Mouse (Mus musculus): ENCODE data around the gene Dpy30. TPM values are rescaled to one million over a fixed set of nuclear protein-coding genes. Genes with fewer than 3 reads are reported as not detected.
"Not testable (repeated sequence)": the region's sequence is repeated elsewhere in the genome, so short reads cannot be mapped to it uniquely, and the experiment has no call there.

The Dpy30 gene
- polyA plus RNA-seq, 1 experiment from 2014 or later = 282 TPM

DNA sequence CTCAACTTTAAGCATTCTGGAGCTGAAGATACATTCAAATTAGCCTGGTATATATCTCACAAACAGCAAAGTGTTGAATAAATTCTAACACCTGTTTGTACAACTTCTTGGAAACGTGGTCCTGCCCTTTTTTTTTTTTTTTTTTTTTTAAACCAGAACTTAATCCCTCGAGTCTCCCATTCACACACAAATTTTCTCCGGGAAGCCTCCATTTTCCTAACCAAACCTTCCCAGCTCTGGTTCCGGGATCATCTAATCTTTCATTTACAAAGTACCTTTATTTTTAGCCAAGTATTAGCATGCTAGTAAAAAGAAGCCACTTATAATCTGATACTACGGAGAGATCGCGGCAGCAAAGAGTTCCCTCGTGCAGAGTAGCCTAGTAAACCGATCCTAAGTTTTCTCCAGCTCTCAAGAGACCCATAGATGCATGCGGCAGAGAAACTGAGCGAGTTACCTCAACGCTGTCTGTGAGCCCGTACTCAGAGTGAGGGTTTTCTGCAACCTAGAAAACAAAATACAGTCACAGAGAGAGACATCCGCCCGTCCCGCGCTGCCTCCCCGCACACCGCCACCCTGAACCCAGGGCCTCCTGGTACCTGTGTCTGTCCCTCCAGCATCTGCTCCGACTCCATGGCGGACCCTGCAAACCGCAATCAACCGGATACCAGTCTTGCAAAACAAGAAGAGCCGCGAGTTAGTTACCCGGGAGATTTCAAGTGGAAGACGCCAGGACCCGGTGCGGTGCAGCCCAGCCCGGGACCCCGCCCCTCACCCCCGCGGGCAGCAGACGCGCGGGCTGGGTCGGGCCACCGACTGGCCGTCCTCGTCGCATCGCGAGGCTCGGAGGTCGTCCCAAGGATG lies 8.1 kb downstream of the Dpy30 start:
- H3K4me1 ChIP-seq (replicated peaks) = 0 out of 2 replicates have a peak, but pooled peaks cover 9% of the 10 kb centered on the region
- peak overlapping the region; percentile 78 for H3K9ac ChIP-seq
- peak; percentile 89 for ATAC-seq
- WGBS = under 1% methylated on average over 45 of the region's 45 CpGs
- H3K9me3 ChIP-seq = no peaks in the 10 kb centered on the region
- H3K4me3 ChIP-seq (replicated peaks) = peak overlapping the region; percentile 73
- H3K27me3 ChIP-seq (replicated peaks) = no peaks in the 10 kb centered on the region
- peak overlapping the region; percentile 89 for H3K27ac ChIP-seq
- H3K4me2 ChIP-seq (replicated peaks) = peak overlapping the region; percentile 62
- H3K36me3 ChIP-seq = no peaks in the 10 kb centered on the region

- WGBS = 93% methylated on average over 1 of the region's 1 CpGs
- H3K9me3 ChIP-seq = no peaks in the 10 kb centered on the region
- H3K9ac ChIP-seq = no peak overlapping the region
- H3K27ac ChIP-seq = no peak overlapping the region
- no peaks in the 10 kb centered on the region for H3K27me3 ChIP-seq (replicated peaks)
- H3K4me3 ChIP-seq (replicated peaks) = no peak overlapping the region
- H3K4me1 ChIP-seq (replicated peaks) = no peaks in the 10 kb centered on the region
- no peak for ATAC-seq
- H3K4me2 ChIP-seq (replicated peaks) = no peak overlapping the region
- peaks cover 3% of the 10 kb centered on the region; the same call in 1 of the 2 replicates for H3K36me3 ChIP-seq
Measured at GRCm38 (mm10) chr17:74306021-74306420, 17.7 kb downstream of the Dpy30 start.

- no peak overlapping the region for H3K4me3 ChIP-seq (replicated peaks)
- no peak overlapping the region for H3K4me2 ChIP-seq (replicated peaks)
- peaks cover 3% of the 10 kb centered on the region; the same call in 1 of the 2 replicates for H3K36me3 ChIP-seq
- no peaks in the 10 kb centered on the region for H3K9me3 ChIP-seq
- no peaks in the 10 kb centered on the region for H3K4me1 ChIP-seq (replicated peaks)
- no peak overlapping the region for H3K9ac ChIP-seq
- ATAC-seq = no peak
- no peaks in the 10 kb centered on the region for H3K27me3 ChIP-seq (replicated peaks)
- 90% methylated on average over 4 of the region's 4 CpGs for WGBS
- no peak overlapping the region for H3K27ac ChIP-seq
Measured at GRCm38 (mm10) chr17:74305616-74306015, 18.1 kb downstream of the Dpy30 start.

DNA sequence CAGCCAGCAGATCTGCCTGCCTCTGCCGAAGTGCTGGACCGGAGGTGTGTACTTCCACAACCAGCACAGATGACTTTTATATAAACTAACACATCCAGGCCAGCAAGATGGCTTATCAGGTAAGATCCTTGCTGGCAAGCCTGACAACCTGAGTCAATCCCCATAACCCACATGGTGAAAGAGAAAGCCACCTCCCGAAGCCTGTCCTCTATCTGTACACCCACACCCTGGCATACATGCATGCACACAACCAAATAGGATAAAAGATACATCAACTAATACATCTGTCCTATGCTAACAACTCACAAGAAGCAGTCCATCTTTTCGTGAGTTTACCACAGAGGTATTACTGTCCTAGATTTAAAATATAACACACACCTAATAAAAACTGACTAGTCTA lies 19.7 kb downstream of the Dpy30 start:
- WGBS = 91% methylated on average over 4 of the region's 4 CpGs
- Histone ChIP-seq H3K27ac (no peak overlapping the region), H3K4me1 (replicated peaks) (no peaks in the 10 kb centered on the region), H3K9ac (no peak overlapping the region), H3K27me3 (replicated peaks) (no peaks in the 10 kb centered on the region), H3K9me3 (no peaks in the 10 kb centered on the region), H3K4me2 (replicated peaks) (no peak overlapping the region), H3K4me3 (replicated peaks) (no peak overlapping the region), H3K36me3 (no peaks in the 10 kb centered on the region; the same call in 1 of the 2 replicates)
- ATAC-seq = no peak; the same call in 1 of the 2 replicates

DNA sequence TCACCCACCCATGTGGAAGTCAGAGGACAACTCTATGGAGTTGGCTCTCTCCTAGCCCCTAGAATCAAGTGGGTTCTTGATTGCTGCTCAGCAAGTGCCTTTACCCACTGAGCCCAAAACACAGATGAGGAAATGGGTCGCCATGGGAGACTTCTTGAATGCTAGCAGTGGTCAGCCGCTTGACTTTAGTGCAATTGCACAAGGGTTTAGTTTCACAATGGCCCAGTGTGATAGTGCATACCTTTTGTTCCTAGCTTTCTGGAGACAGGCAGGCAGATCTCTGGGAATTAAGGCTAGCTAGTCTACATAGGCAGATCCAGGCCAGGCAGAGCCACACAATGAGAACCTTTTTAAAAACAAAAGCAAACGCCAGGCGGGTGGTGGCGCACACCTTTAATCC lies 23.7 kb downstream of the Dpy30 start:
- H3K9ac ChIP-seq = no peak overlapping the region
- H3K9me3 ChIP-seq = no peaks in the 10 kb centered on the region
- H3K27ac ChIP-seq = no peak overlapping the region
- 88% methylated on average over 5 of the region's 5 CpGs for WGBS
- no peaks in the 10 kb centered on the region for H3K27me3 ChIP-seq (replicated peaks)
- H3K4me3 ChIP-seq (replicated peaks) = no peak overlapping the region
- peaks cover 3% of the 10 kb centered on the region; the same call in 1 of the 2 replicates for H3K36me3 ChIP-seq
- no peak for ATAC-seq
- no peak overlapping the region for H3K4me2 ChIP-seq (replicated peaks)
- H3K4me1 ChIP-seq (replicated peaks) = no peaks in the 10 kb centered on the region

DNA sequence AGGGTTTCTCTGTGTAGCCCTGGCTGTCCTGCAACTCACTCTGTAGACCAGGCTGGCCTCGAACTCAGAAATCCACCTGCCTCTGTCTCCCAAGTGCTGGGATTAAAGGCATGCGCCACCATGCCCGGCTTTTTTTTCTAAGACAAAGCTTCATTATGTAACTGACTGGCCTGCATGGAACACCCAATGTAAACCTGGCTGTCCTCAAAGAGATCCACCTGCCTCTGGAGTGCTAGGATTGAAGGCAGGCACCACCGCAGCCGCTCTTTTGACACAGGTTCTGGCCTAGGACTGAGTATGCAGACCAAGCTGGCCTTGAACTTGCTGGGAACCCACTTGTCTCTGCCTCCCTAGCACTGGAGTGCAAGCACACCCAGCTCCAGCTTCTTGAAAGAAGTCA lies 26.8 kb downstream of the Dpy30 start:
- not testable (repeated sequence) for H3K27me3 ChIP-seq (replicated peaks); H3K4me3 ChIP-seq (replicated peaks); H3K36me3 ChIP-seq; H3K27ac ChIP-seq; ATAC-seq; H3K9ac ChIP-seq; H3K4me1 ChIP-seq (replicated peaks); H3K4me2 ChIP-seq (replicated peaks); H3K9me3 ChIP-seq
- WGBS = 95% methylated on average over 5 of the region's 5 CpGs

- WGBS = 41% methylated on average over 11 of the region's 11 CpGs
- H3K4me2 ChIP-seq (replicated peaks) = peak overlapping the region; percentile 74
- H3K9me3 ChIP-seq = no peaks in the 10 kb centered on the region
- H3K27ac ChIP-seq = peak overlapping the region; percentile 98
- peaks cover 9% of the 10 kb centered on the region; the same call in 1 of the 2 replicates for H3K4me1 ChIP-seq (replicated peaks)
- H3K27me3 ChIP-seq (replicated peaks) = no peaks in the 10 kb centered on the region
- H3K9ac ChIP-seq = peak overlapping the region; percentile 93
- ATAC-seq = no peak
- peak overlapping the region; percentile 91 for H3K4me3 ChIP-seq (replicated peaks)
- H3K36me3 ChIP-seq = peaks cover 3% of the 10 kb centered on the region; the same call in 1 of the 2 replicates
Measured at GRCm38 (mm10) chr17:74296076-74296823, 27.5 kb downstream of the Dpy30 start.

DNA sequence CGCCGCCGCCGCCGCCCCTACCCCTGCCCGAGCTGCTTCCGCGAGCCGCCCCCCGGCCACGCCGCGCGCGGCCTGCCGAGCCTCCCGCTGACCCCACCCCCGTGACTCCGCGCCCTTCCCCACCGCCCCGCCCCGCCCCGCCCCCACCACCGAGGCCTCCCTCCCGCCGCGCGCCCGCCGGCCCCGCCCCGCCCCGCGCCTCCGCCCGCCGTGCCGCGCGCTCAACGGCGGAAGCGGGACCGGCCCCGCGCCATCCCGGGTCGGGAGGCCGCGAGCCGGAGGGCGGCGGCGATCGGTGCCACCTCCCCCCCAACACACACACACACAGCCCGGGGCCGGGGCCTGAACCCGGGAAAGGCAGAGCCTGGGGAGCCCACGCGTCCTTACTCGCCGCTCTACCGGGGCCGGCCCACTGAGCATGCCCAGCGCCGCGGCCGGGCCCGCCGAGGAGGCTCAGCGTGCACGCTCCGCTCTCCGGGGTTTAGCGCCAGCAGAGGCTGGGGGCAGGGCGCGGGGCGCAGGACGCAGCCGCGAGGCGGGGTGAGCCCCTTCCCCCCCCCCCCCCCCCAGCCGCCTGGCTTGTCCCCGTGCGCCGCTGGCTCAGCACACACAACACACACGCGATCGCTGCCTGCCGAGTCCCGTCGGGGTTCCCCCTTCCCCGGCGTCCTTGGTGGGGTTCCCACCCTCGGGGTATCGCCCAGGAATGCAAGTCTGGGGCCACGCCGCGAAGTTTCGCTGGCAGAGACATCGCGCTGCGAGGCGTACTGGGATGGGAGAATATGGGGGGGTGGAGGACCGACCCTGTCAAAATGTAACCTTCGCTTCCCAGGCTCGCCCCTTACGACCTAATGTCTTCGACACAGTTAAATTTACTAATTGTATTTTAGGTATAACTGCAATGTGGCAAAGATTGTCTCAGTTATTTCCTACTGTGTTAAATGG lies 28.4 kb downstream of the Dpy30 start, which contains the start of gene Memo1:
Gene Memo1, minus strand, starts transcription at position 496 of the 945 bp plus-strand sequence.
- WGBS = under 1% methylated on average over 63 of the region's 110 CpGs
- Histone ChIP-seq H3K4me3 (replicated peaks) (peak within 1 kb of the TSS; percentile 91), H3K27me3 (replicated peaks) (no peaks in the 10 kb centered on the region)

GRCm38 (mm10) chr17:74294426-74295025 lies 29.2 kb downstream of the Dpy30 start:
- peaks cover 3% of the 10 kb centered on the region; the same call in 1 of the 2 replicates for H3K36me3 ChIP-seq
- no peaks in the 10 kb centered on the region for H3K27me3 ChIP-seq (replicated peaks)
- H3K9ac ChIP-seq = peak overlapping the region; percentile 93
- ATAC-seq = peak; percentile 94
- peak overlapping the region; percentile 91 for H3K4me3 ChIP-seq (replicated peaks)
- H3K27ac ChIP-seq = peak overlapping the region; percentile 98
- peaks cover 12% of the 10 kb centered on the region for H3K4me1 ChIP-seq (replicated peaks)
- H3K4me2 ChIP-seq (replicated peaks) = peak overlapping the region; percentile 77
- H3K9me3 ChIP-seq = no peaks in the 10 kb centered on the region
- 0% methylated on average over 72 of the region's 80 CpGs for WGBS

More for the DNA sequence above, 28.4 kb downstream of the Dpy30 start, which contains the start of gene Memo1:
- Histone ChIP-seq H3K9ac (peak within 1 kb of the TSS; percentile 93), H3K9me3 (no peaks in the 10 kb centered on the region), H3K4me1 (replicated peaks) (peaks cover 12% of the 10 kb centered on the region), H3K36me3 (peaks cover 3% of the 10 kb centered on the region; the same call in 1 of the 2 replicates), H3K27ac (peak within 1 kb of the TSS; percentile 98), H3K4me2 (replicated peaks) (peak within 1 kb of the TSS; percentile 77)
- ATAC-seq = peak; percentile 91

DNA sequence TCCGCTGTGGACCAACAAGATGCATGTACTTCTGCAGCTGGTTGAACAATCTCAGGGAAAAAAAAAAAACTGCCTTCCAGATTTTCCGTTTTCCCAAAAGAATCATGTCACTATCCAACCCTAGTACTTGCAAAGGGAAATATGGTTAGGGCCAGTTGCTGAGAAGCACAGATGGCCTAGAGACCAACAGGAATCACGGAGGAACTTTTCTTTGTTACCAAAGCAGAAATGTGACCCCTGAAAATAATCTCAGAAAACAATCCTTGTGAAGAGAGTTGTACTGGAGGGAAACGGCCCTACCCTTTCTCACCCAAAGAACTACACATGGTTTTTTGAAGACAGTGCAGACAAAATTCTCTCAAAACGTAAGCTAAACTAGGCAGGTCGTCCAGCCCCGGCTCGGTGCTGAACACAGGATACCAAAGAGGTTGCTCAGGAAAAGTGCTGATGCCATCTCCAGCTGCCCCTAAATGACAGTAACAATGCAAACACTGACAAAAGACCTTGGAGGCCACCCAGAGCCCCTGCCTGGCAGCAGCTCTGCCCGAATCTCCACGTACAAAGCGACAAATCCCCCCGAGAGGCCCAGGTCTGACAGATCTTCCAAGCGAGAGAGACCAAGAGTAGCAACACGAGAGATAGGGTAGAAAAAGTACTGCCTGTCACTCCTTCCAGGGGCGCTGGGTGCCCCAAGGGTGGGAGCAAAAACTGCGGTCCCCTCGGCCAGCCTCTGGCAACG lies 29.9 kb downstream of the Dpy30 start:
- Histone ChIP-seq H3K4me3 (replicated peaks) (peak overlapping the region; percentile 91), H3K9ac (peak overlapping the region; percentile 93), H3K27ac (peak overlapping the region; percentile 98), H3K27me3 (replicated peaks) (no peaks in the 10 kb centered on the region), H3K36me3 (peaks cover 3% of the 10 kb centered on the region; the same call in 1 of the 2 replicates), H3K4me2 (replicated peaks) (peak overlapping the region; percentile 77), H3K9me3 (no peaks in the 10 kb centered on the region), H3K4me1 (replicated peaks) (peaks cover 12% of the 10 kb centered on the region)
- ATAC-seq = no peak
- WGBS = under 1% methylated on average over 18 of the region's 18 CpGs

Measured in intestine, embryonic 15.5 days (tissue).